Mouse (Mus musculus) midbrain, embryonic 16.5 days (tissue): Measurements from ENCODE around the gene Ccne1. TPM values are rescaled to one million over a fixed set of nuclear protein-coding genes. Genes with fewer than 3 reads are reported as not detected.

ENCODE experiments used
- ATAC-seq: fragments of 200-750 bp; cut with Nextera tagmentation; 2 replicates; pipeline ENCODE4 v1.8.0; 2017; ENCODE audit warnings: moderate TSS enrichment
- H3K27ac ChIP-seq: fragments of 300-500 bp; sonication (generic); 2 replicates; pipeline ENCODE4 v1.5.1; 2014; ENCODE audit warnings: mild to moderate bottlenecking, low read length, mixed read lengths
- H3K27me3 ChIP-seq: fragments of 300-500 bp; sonication (generic); 2 replicates; pipeline ENCODE4 v1.6.1; 2014; ENCODE audit warnings: low read depth, low read length, mixed read lengths; ENCODE audit not compliant: control insufficient read depth, insufficient read depth
- H3K36me3 ChIP-seq: fragments of 300-500 bp; sonication (generic); 2 replicates; pipeline ENCODE4 v1.6.1; 2014; ENCODE audit warnings: mild to moderate bottlenecking, low read length, moderate library complexity, mixed read lengths; ENCODE audit not compliant: control insufficient read depth, insufficient read depth
- H3K4me1 ChIP-seq: fragments of 300-500 bp; sonication (generic); 2 replicates; pipeline ENCODE4 v1.6.1; 2014; ENCODE audit warnings: mild to moderate bottlenecking, low read length, mixed read lengths; ENCODE audit not compliant: control insufficient read depth, insufficient read depth
- H3K4me2 ChIP-seq: fragments of 300-500 bp; sonication (generic); 2 replicates; pipeline ENCODE4 v1.6.1; 2014; ENCODE audit warnings: mild to moderate bottlenecking, low read length, mixed read lengths
- H3K4me3 ChIP-seq: fragments of 300-500 bp; sonication (generic); 2 replicates; pipeline ENCODE4 v1.5.1; 2014; ENCODE audit warnings: low read depth, mild to moderate bottlenecking, low read length, moderate library complexity, mixed read lengths
- H3K9ac ChIP-seq: fragments of 300-500 bp; sonication (generic); 2 replicates; pipeline ENCODE4 v1.6.1; 2014; ENCODE audit warnings: low read depth, low read length, mixed read lengths
- H3K9me3 ChIP-seq: fragments of 300-500 bp; sonication (generic); replicated peaks from 2 replicates; pipeline ENCODE4 v1.6.1; 2014; ENCODE audit warnings: mild to moderate bottlenecking, low read length, mixed read lengths; ENCODE audit not compliant: control insufficient read depth, poor library complexity, severe bottlenecking
- WGBS: fragments of 180-500 bp; shearing (Covaris S2); extraction: QIAGEN DNeasy Blood & Tissue Kit; methylation state at CpG from one replicate; pipeline ENCODE4 v1.1.7; 2014; 5-methylcytosine and 5-hydroxymethylcytosine counted together
- polyA plus RNA-seq: library from polyadenylated mRNA; unstranded; fragments of >200 nt; fragmentation: Nextera tagmentation; extraction: Ambion mirVana; gene quantifications from 2 replicates; pipeline ENCODE4 v1.2.1, GENCODE M21; 2015

Gene Ccne1
- polyA plus RNA-seq, 1 experiment from 2014 or later = 13.2 TPM

- no peak for ATAC-seq
- H3K27me3 ChIP-seq = 0 out of 2 replicates have a peak, but pooled peaks cover 3% of the 10 kb centered on the region
- no peak overlapping the region for H3K4me2 ChIP-seq
- H3K9ac ChIP-seq = no peak overlapping the region
- WGBS = 88% methylated on average over 5 of the region's 5 CpGs
- H3K4me3 ChIP-seq = no peak overlapping the region
- H3K9me3 ChIP-seq = no peaks in the 10 kb centered on the region
- H3K36me3 ChIP-seq = no peaks in the 10 kb centered on the region
- H3K4me1 ChIP-seq = peaks cover 11% of the 10 kb centered on the region
- no peak overlapping the region for H3K27ac ChIP-seq
Observed at GRCm38 (mm10) chr7:38071065-38071464, 36.3 kb downstream of the Ccne1 start.

DNA sequence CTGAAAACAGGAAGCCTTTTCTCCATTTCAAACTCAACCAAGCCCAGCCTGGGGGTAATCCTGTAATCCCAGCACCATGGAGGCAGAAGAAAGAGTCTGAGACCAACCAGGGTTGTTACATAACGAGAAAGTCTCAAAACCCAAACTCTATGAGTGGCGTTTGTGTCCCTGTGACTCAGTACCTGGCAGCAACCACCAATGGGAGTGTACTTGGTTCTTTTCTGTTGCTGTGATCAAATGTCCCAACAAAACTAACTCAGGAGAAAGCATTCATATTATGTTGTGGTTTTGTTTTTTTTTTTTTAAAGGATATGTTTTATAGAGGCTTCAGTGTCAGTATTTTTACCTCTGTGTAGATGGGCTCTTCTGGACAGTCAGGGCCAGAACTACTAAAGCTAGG is 36.7 kb downstream of the Ccne1 start:
- H3K9me3 ChIP-seq = no peaks in the 10 kb centered on the region
- no peak for ATAC-seq
- 47% methylated on average over 2 of the region's 2 CpGs for WGBS

GRCm38 (mm10) chr7:38064431-38064830 is 42.9 kb downstream of the Ccne1 start:
- peaks cover 2% of the 10 kb centered on the region; the same call in 1 of the 2 replicates for H3K4me1 ChIP-seq
- H3K9ac ChIP-seq = no peak overlapping the region
- no peak overlapping the region for H3K27ac ChIP-seq
- H3K36me3 ChIP-seq = no peaks in the 10 kb centered on the region
- H3K27me3 ChIP-seq = no peaks in the 10 kb centered on the region
- no peaks in the 10 kb centered on the region for H3K9me3 ChIP-seq
- no peak overlapping the region for H3K4me3 ChIP-seq
- ATAC-seq = no peak
- no peak overlapping the region for H3K4me2 ChIP-seq
- WGBS = 50% methylated on average over 4 of the region's 4 CpGs

More for the DNA sequence above, 36.7 kb downstream of the Ccne1 start:
- Histone ChIP-seq H3K9ac (no peak overlapping the region), H3K27ac (no peak overlapping the region), H3K4me1 (peaks cover 11% of the 10 kb centered on the region), H3K4me3 (no peak overlapping the region), H3K4me2 (no peak overlapping the region), H3K36me3 (no peaks in the 10 kb centered on the region), H3K27me3 (0 out of 2 replicates have a peak, but pooled peaks cover 3% of the 10 kb centered on the region)

DNA sequence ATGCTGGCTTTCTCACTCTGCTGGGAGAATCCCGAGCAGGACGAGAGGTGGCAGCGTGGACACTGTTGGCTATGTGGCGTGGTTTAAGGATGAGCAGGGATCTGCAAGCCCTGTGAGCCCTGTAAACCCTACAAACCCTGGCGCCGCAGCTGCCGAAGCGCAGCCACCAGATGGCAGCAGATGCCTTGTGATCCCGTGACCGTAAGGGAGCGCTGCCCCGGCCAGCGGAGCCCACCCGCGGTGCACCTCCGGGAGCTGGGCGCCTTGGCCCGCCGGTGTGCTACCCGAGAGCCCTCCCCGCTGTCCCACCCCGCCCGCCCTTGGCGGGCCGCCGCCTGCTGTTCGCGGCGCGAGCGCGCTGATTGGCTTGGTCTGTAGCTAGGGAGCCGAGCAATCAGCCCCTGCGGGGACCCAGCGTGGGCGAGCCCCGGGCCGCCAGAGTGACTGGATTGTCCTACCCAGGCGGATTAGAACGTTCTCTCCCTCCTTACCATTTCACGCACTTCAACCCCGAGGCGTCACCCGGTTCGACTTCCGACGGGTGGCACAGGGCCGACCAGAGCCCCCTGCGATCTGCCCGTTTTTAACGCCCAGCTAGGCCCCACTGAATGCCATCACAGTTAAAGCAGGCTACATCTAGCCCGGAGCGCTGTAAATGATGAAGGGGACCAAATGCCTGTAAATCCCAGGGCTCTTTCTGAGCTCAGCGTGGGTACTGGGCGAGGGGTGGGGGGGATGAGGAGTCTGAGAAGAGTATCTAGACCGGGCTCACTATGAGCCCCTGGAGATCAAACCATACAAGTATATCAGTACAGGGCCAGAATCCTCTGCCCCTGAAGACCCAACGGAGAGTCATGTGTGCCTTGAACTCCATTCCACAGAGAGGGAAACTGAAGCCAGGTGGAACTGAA is 46.0 kb downstream of the Ccne1 start:
- Histone ChIP-seq H3K4me1 (peaks cover 4% of the 10 kb centered on the region; the same call in 1 of the 2 replicates), H3K9me3 (no peaks in the 10 kb centered on the region), H3K4me2 (peak overlapping the region; percentile 72), H3K4me3 (peak overlapping the region; percentile 58), H3K27ac (peak overlapping the region; percentile 72), H3K9ac (peak overlapping the region; percentile 75), H3K36me3 (no peaks in the 10 kb centered on the region), H3K27me3 (no peaks in the 10 kb centered on the region; the same call in 1 of the 2 replicates)
- peak; percentile 93 for ATAC-seq
- WGBS = under 1% methylated on average over 56 of the region's 57 CpGs

DNA sequence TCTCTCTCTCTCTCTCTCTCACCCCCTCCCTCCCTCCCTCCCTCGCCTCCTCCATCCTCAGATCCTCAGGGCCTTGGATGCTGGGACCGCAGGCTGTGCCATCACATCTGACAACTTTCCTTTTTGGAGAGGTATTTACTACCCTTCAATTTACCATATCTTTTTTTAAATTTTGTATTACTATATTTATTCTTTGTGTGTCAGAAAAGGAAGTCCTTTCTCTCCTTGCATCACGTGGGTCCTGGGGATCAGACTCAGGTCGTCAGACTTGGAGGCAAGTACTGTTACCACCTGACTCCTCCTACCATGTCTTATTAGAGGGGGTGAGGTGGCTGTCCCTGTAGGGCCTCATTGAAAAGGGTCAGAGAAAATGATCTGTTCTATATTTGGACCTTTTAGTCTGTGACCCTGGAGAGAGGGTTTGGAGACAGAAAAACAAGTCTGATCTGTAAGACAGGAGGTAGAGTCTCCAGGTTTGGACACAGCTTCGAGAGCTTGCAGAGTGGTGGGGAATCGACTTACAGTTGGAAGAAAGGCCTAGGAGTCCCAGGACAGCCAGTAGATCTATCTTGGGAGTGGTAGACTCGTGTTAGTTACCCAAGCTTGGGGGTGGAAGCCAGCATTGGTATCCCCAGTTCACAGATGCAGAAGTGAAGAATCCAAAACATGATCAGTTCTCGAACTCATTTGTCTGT is 47.6 kb downstream of the Ccne1 start:
- Histone ChIP-seq H3K27me3 (no peaks in the 10 kb centered on the region; the same call in 1 of the 2 replicates), H3K4me2 (no peak overlapping the region), H3K4me1 (peaks cover 4% of the 10 kb centered on the region; the same call in 1 of the 2 replicates), H3K4me3 (no peak overlapping the region), H3K27ac (no peak overlapping the region), H3K9ac (no peak overlapping the region), H3K9me3 (no peaks in the 10 kb centered on the region), H3K36me3 (no peaks in the 10 kb centered on the region)
- ATAC-seq = no peak
- WGBS = 80% methylated on average over 8 of the region's 8 CpGs

DNA sequence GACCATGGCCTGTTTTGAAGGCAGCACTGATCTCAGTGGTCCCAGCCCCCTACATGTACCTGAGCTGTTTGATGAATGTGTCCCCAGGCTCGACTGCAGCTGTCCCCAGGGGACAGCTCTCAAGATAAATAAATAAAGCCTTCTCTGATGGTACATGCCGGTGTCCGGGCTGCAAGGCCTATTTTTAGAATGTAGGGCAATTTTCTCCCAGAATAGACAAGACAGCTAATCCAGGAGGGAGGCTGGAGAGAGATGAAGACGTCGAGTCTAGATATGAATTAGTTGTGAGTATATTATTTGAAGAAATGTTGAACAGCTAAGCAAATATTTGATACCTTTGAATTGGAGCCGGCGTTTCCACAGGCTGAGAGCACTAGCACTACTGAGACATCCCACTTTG is 48.2 kb downstream of the Ccne1 start:
- 57% methylated on average over 7 of the region's 7 CpGs for WGBS
- no peak overlapping the region for H3K4me2 ChIP-seq
- no peak overlapping the region for H3K27ac ChIP-seq

DNA sequence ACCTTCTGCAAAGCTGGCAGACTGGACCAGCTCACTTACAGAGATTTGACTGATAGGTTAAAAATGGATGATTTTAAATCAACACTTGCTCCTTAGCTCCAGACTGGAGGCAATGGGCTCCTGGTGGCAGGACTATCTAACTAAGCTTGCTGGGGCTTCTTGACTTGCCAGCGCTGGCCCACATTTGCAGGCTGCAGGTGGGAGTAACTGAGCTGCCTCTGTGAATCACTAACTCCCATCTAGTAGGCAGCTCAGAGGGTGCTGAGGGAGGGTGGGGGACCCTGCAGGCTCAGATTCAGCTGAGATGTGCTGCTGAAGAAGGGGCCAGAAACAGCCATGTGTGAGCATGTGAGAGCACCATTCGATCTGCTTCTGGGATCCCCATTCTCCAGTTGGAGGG is 51.3 kb downstream of the Ccne1 start:
- Histone ChIP-seq H3K4me2 (no peak overlapping the region), H3K4me1 (peaks cover 2% of the 10 kb centered on the region; the same call in 1 of the 2 replicates), H3K27ac (no peak overlapping the region), H3K4me3 (no peak overlapping the region), H3K27me3 (no peaks in the 10 kb centered on the region; the same call in 1 of the 2 replicates), H3K36me3 (no peaks in the 10 kb centered on the region), H3K9ac (no peak overlapping the region), H3K9me3 (no peaks in the 10 kb centered on the region)
- 80% methylated on average over 2 of the region's 2 CpGs for WGBS
- ATAC-seq = no peak

More for the DNA sequence above, 48.2 kb downstream of the Ccne1 start:
- H3K4me3 ChIP-seq = no peak overlapping the region
- no peaks in the 10 kb centered on the region for H3K9me3 ChIP-seq
- H3K4me1 ChIP-seq = peaks cover 4% of the 10 kb centered on the region; the same call in 1 of the 2 replicates
- H3K36me3 ChIP-seq = no peaks in the 10 kb centered on the region
- no peak for ATAC-seq
- no peak overlapping the region for H3K9ac ChIP-seq
- H3K27me3 ChIP-seq = no peaks in the 10 kb centered on the region; the same call in 1 of the 2 replicates

DNA sequence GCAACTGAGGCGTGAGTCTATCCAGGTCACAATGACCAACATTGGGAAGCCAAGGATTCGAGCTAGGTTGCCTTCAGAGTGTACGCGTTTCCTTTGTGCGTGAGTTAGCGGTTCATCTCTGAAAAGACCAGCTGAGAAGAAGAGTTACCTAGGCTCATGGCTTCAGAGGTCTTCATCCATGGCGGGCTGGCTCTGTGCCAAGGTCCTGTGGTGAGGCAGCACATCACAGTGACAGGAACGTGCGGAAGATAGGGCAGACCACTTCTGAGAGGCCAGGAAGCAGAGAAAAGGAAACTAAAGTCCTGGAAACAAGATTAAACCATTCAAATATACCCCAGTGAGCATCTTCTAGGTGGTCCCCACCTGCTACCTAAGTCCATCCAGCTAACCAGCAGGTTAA is 53.1 kb downstream of the Ccne1 start:
- no peak overlapping the region for H3K27ac ChIP-seq
- H3K36me3 ChIP-seq = no peaks in the 10 kb centered on the region
- WGBS = 86% methylated on average over 9 of the region's 9 CpGs
- no peaks in the 10 kb centered on the region for H3K9me3 ChIP-seq
- no peaks in the 10 kb centered on the region; the same call in 1 of the 2 replicates for H3K27me3 ChIP-seq
- H3K4me3 ChIP-seq = no peak overlapping the region
- no peak for ATAC-seq
- no peak overlapping the region for H3K9ac ChIP-seq
- no peak overlapping the region for H3K4me2 ChIP-seq
- peaks cover 2% of the 10 kb centered on the region; the same call in 1 of the 2 replicates for H3K4me1 ChIP-seq
